Comparison of ENCODE assay signal across 17 mouse cellular contexts in the genomic region with DNA sequence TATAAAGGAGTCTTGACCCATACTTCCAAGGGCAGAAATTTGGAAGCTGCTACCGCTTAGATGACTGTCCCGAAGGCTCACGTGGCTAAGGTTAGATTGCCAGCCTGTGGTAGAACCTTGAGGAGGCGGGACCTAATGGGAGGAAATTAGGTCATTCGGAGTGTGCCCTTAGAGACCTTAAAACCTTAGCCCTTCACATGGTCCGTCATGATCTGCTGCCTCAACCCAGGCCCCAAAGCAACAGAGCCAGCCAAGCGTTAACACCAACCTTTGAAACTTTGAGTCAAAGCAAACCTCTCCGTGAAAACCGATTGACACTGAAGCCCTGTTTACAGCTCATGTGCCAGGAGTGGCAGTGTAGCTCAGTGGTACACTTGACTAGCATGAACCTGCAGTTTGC. TPM values are rescaled to one million over a fixed set of nuclear protein-coding genes. Genes with fewer than 3 reads are reported as not detected.
A peak's percentile ranks its signal among the peaks of the same experiment; 100 is the strongest.
DNase-seq lines count a peak whose midpoint lies in the region; ATAC-seq lines count a peak whose summit lies in the region.
"Had no signal": no experiment of that assay in that cellular context is flagged by ENCODE, and none has a peak within 500 bp of the region (broad histone marks: within the 10 kb centered on the region; RNA-seq: fewer than 3 reads in every experiment).

No protein-coding gene starts in this region.

- 89% methylated on average over 9 of the region's 9 CpGs for WGBS in heart, embryonic 11.5 days (ENCODE audit: insufficient replicate concordance)
- 73% methylated on average over 9 of the region's 9 CpGs for WGBS in kidney, embryonic 15.5 days

- peak overlapping the region; percentile 86 for H3K27ac ChIP-seq in heart, embryonic 11.5 days (ENCODE audit: low read depth, low read length)
- no peak overlapping the region for H3K27ac ChIP-seq in kidney, embryonic 15.5 days
- H3K27ac ChIP-seq: embryonic facial prominence, embryonic 15.5 days; forebrain, embryonic 10.5 days; hindbrain, embryonic 15.5 days; liver, embryonic 14.5 days; midbrain, embryonic 15.5 days had no signal

- DNase-seq in heart, postnatal 36 days: no peak
- DNase-seq in kidney, adult 11 months: peak; percentile 78
- DNase-seq in kidney, adult 18-20 months: peak; percentile 55
- DNase-seq in kidney, postnatal 14 days: peak; percentile 52
- DNase-seq in spleen, adult 18-20 months: no peak
- no peak for DNase-seq in Muller cell, postnatal 12 days (ENCODE audit: inconsistent ontology term)
- DNase-seq: cerebellum, adult 2 months; thymus, adult 2 months had no signal

- peaks cover 48% of the 10 kb centered on the region for H3K4me1 ChIP-seq in heart, embryonic 11.5 days (ENCODE audit: control insufficient read depth, insufficient read depth, low read length)
- H3K4me1 ChIP-seq in kidney, embryonic 15.5 days: peaks cover 10% of the 10 kb centered on the region; the same call in 1 of the 2 replicates
- H3K4me1 ChIP-seq: hindbrain, embryonic 15.5 days; midbrain, embryonic 15.5 days had no signal

- intact Hi-C loops in heart, postnatal 36 days (cut with DNase I): no loop called here

- H3K4me2 ChIP-seq in heart, embryonic 11.5 days: no peak overlapping the region
- no peak overlapping the region for H3K4me2 ChIP-seq in kidney, embryonic 15.5 days
- H3K4me2 ChIP-seq: embryonic facial prominence, embryonic 15.5 days; hindbrain, embryonic 15.5 days; midbrain, embryonic 15.5 days had no signal

- ATAC-seq in heart, embryonic 11.5 days (replicated peaks; ENCODE audit: insufficient number of reproducible peaks, low FRiP score, low TSS enrichment): no peak
- ATAC-seq in kidney, embryonic 15.5 days (replicated peaks; ENCODE audit: low FRiP score): no peak
- ATAC-seq: midbrain, embryonic 15.5 days had no signal

- no peak overlapping the region for H3K9ac ChIP-seq in heart, embryonic 11.5 days (ENCODE audit: low read depth, low read length)
- H3K9ac ChIP-seq in kidney, embryonic 15.5 days: no peak overlapping the region
- H3K9ac ChIP-seq: embryonic facial prominence, embryonic 15.5 days; hindbrain, embryonic 15.5 days; liver, embryonic 14.5 days; midbrain, embryonic 15.5 days had no signal

- H3K27me3 ChIP-seq in heart, embryonic 11.5 days (ENCODE audit: control insufficient read depth, insufficient read depth, low read length): no peaks in the 10 kb centered on the region
- H3K27me3 ChIP-seq in kidney, embryonic 15.5 days: no peaks in the 10 kb centered on the region
- H3K27me3 ChIP-seq: embryonic facial prominence, embryonic 15.5 days; hindbrain, embryonic 15.5 days; megakaryocyte, embryonic 14.5 days; midbrain, embryonic 15.5 days had no signal

- H3K36me3 ChIP-seq in heart, embryonic 11.5 days (ENCODE audit: control insufficient read depth, insufficient read depth, low read length): no peaks in the 10 kb centered on the region
- H3K36me3 ChIP-seq in kidney, embryonic 15.5 days: no peaks in the 10 kb centered on the region
- H3K36me3 ChIP-seq: embryonic facial prominence, embryonic 15.5 days; hindbrain, embryonic 15.5 days; midbrain, embryonic 15.5 days had no signal

- H3K9me3 ChIP-seq in heart, embryonic 11.5 days (replicated peaks; ENCODE audit: control insufficient read depth, low read length): no peaks in the 10 kb centered on the region
- H3K9me3 ChIP-seq in kidney, embryonic 15.5 days (replicated peaks): no peaks in the 10 kb centered on the region
- H3K9me3 ChIP-seq: embryonic facial prominence, embryonic 15.5 days; forebrain, embryonic 10.5 days; hindbrain, embryonic 15.5 days; megakaryocyte, embryonic 14.5 days; midbrain, embryonic 15.5 days had no signal

- no peak overlapping the region for H3K4me3 ChIP-seq in heart, embryonic 11.5 days (ENCODE audit: low read depth, low read length)
- no peak overlapping the region for H3K4me3 ChIP-seq in kidney, embryonic 15.5 days (replicated peaks)
- H3K4me3 ChIP-seq: embryonic facial prominence, embryonic 15.5 days; forebrain, embryonic 10.5 days; gastrocnemius, adult 2 months; hindbrain, embryonic 15.5 days; megakaryocyte, embryonic 14.5 days; midbrain, embryonic 15.5 days had no signal

RNA-seq across cellular contexts. Expression of a gene that starts 29.1 kb away (rescaled TPM):
- polyA plus RNA-seq in heart, embryonic 11.5 days (2014; fragmentation: Nextera tagmentation; extraction: Ambion mirVana): 59.1 and 81.1 TPM in 2 replicates
- 10 to 100 TPM; 53.7 to 67.6 TPM for total RNA-seq in heart, postnatal 36 days (2021)
- 3.6 and 4.8 TPM in 2 replicates for polyA plus RNA-seq in kidney, embryonic 15.5 days (2015; fragmentation: Nextera tagmentation; extraction: Ambion mirVana)

Comparison
In these comparisons a context has a peak if more than half of its experiments do, and no peak if none do; other contexts are left out.
1. DNase-seq: peak in kidney, adult 11 months (single experiment), kidney, adult 18-20 months (single experiment) and kidney, postnatal 14 days (single experiment); none in heart, postnatal 36 days (0 of 2), spleen, adult 18-20 months (0 of 2) and Muller cell, postnatal 12 days (single experiment).
2. RNA of a gene that starts 29.1 kb away (polyA plus RNA-seq): 59.1 to 81.1 TPM in heart, embryonic 11.5 days; 3.6 to 4.8 TPM in kidney, embryonic 15.5 days; every median in the first group is over 10 times any median in the second.